Mouse (Mus musculus) thymus, adult 2 months (tissue): ENCODE data around the gene Slc30a3.

ENCODE experiments used
- CTCF ChIP-seq: fragments of 200-500 bp; IDR thresholded peaks from 2 replicates; pipeline ENCODE4 v1.5.1; 2012; ENCODE audit warnings: mild to moderate bottlenecking, control low read depth, low read length, moderate library complexity, borderline replicate concordance; ENCODE audit not compliant: control insufficient read depth, poor library complexity, insufficient read depth; ENCODE audit errors: extremely low read depth
- POLR2A ChIP-seq: fragments of 200-500 bp; IDR thresholded peaks from 2 replicates; pipeline ENCODE4 v1.6.1; 2012; ENCODE audit warnings: mild to moderate bottlenecking, low read length, control low read depth, moderate library complexity; ENCODE audit not compliant: control insufficient read depth, poor library complexity, insufficient read depth; ENCODE audit errors: extremely low read depth

- no peak for TF ChIP-seq CTCF
- no peak for TF ChIP-seq POLR2A
Observed at GRCm38 (mm10) chr5:31047074-31047473, 61.0 kb downstream of the Slc30a3 start.
